Mouse (Mus musculus): ENCODE measurements around the gene Pnck. TPM values are rescaled to one million over a fixed set of nuclear protein-coding genes. Genes with fewer than 3 reads are reported as not detected.

Gene Pnck
- total RNA-seq, 2 experiments from 2014 or later = 115 to 135 TPM

- no peak for DNase-seq (ENCODE audit: extremely low spot score in 1 of 2, low spot score in 1 of 2)
These were observed 19.9 kb downstream of the Pnck start for GRCm38 (mm10) chrX:73639901-73640469.

GRCm38 (mm10) chrX:73639255-73639675 lies 20.7 kb downstream of the Pnck start, which contains the start of gene Dusp9:
Gene Dusp9, plus strand, starts transcription at chrX:73639419.
- no peak for DNase-seq (ENCODE audit: extremely low spot score in 1 of 2, low spot score in 1 of 2)

GRCm38 (mm10) chrX:73637415-73637814 lies 22.5 kb downstream of the Pnck start:
- no peak for DNase-seq (ENCODE audit: extremely low spot score in 1 of 2, low spot score in 1 of 2)

GRCm38 (mm10) chrX:73635425-73635824 lies 24.5 kb downstream of the Pnck start:
- DNase-seq (ENCODE audit: extremely low spot score in 1 of 2, low spot score in 1 of 2) = no peak

- DNase-seq (ENCODE audit: extremely low spot score in 1 of 2, low spot score in 1 of 2) = no peak
These were observed 32.9 kb downstream of the Pnck start for GRCm38 (mm10) chrX:73626981-73627380.

GRCm38 (mm10) chrX:73619890-73620289 lies 40.0 kb downstream of the Pnck start:
- DNase-seq (ENCODE audit: extremely low spot score in 1 of 2, low spot score in 1 of 2) = no peak

- no peak for DNase-seq (ENCODE audit: extremely low spot score in 1 of 2, low spot score in 1 of 2)
These were observed 40.5 kb downstream of the Pnck start for GRCm38 (mm10) chrX:73619401-73619800.

- no peak for DNase-seq (ENCODE audit: extremely low spot score in 1 of 2, low spot score in 1 of 2)
These were observed 44.0 kb downstream of the Pnck start for GRCm38 (mm10) chrX:73615876-73616275.

GRCm38 (mm10) chrX:73613665-73614064 lies 46.3 kb downstream of the Pnck start:
- DNase-seq (ENCODE audit: extremely low spot score in 1 of 2, low spot score in 1 of 2) = no peak

Other genes with a start within 250 kb of the Pnck start
- 1 to 10 TPM; 1.6 to 3.1 TPM for gene Zfp92, start 249.0 kb downstream of the Pnck start, total RNA-seq (2021)
- gene Trex2, start 224.8 kb downstream of the Pnck start, total RNA-seq (2021) = not detected
- 1 to 10 TPM; 6.9 to 7.5 TPM for gene Haus7, start 201.1 kb downstream of the Pnck start, total RNA-seq (2021)
- gene Bgn, start 176.5 kb downstream of the Pnck start, total RNA-seq (2021) = 10 to 100 TPM; 16.7 to 17.4 TPM
- 100 to 1,000 TPM; 145 to 149 TPM for gene Atp2b3, start 157.0 kb downstream of the Pnck start, total RNA-seq (2021)
- under 1 TPM; 0.47 to 0.54 TPM for gene Dusp9, start 20.7 kb downstream of the Pnck start, total RNA-seq (2021)
- gene Slc6a8, start 13.0 kb upstream of the Pnck start, total RNA-seq (2021) = 100 to 1,000 TPM in 1 of 2 experiments, 10 to 100 TPM in 1; 88.3 to 110 TPM
- gene Bcap31, start 56.1 kb upstream of the Pnck start, total RNA-seq (2021) = 10 to 100 TPM; 78.9 to 83.0 TPM
- gene Abcd1, start 56.5 kb upstream of the Pnck start, total RNA-seq (2021) = 10 to 100 TPM; 11.3 to 13.9 TPM
- 10 to 100 TPM; 15.8 to 18.2 TPM for gene Plxnb3, start 97.0 kb upstream of the Pnck start, total RNA-seq (2021)
- gene Srpk3, start 114.3 kb upstream of the Pnck start, total RNA-seq (2021) = 1 to 10 TPM; 4.3 to 8.7 TPM
- 100 to 1,000 TPM; 189 to 199 TPM for gene Idh3g, start 126.8 kb upstream of the Pnck start, total RNA-seq (2021)
- gene Ssr4, start 126.9 kb upstream of the Pnck start, total RNA-seq (2021) = 10 to 100 TPM; 88.1 to 97.2 TPM
- 100 to 1,000 TPM; 101 to 102 TPM for gene Pdzd4, start 164.9 kb upstream of the Pnck start, total RNA-seq (2021)
- not detected for gene Avpr2, start 232.0 kb upstream of the Pnck start, total RNA-seq (2021)
- gene L1cam, start 236.0 kb upstream of the Pnck start, total RNA-seq (2021) = 100 to 1,000 TPM; 125 to 140 TPM

All from layer of hippocampus, postnatal 25 days (tissue).